Mouse (Mus musculus) forebrain, embryonic 15.5 days (tissue): ENCODE results near the gene Fgfr2. TPM values are rescaled to one million over a fixed set of nuclear protein-coding genes. Genes with fewer than 3 reads are reported as not detected.

ENCODE experiments used
- ATAC-seq: fragments of 200-750 bp; cut with Nextera tagmentation; replicated peaks from 2 replicates; pipeline ENCODE4 v1.8.0; 2017; ENCODE audit warnings: mild to moderate bottlenecking, moderate TSS enrichment, moderate library complexity
- H3K27ac ChIP-seq: fragments of 300-500 bp; sonication (generic); replicated peaks from 2 replicates; pipeline ENCODE4 v1.5.1; 2015; ENCODE audit warnings: mild to moderate bottlenecking, inconsistent platforms
- H3K27me3 ChIP-seq: fragments of 300-500 bp; sonication (generic); 2 replicates; pipeline ENCODE4 v1.6.1; 2015; ENCODE audit warnings: inconsistent platforms
- H3K36me3 ChIP-seq: fragments of 300-500 bp; sonication (generic); 2 replicates; pipeline ENCODE4 v1.6.1; 2015; ENCODE audit warnings: mild to moderate bottlenecking, inconsistent platforms
- H3K4me1 ChIP-seq: fragments of 300-500 bp; sonication (generic); 2 replicates; pipeline ENCODE4 v1.6.1; 2015; ENCODE audit warnings: inconsistent platforms
- H3K4me2 ChIP-seq: fragments of 300-500 bp; sonication (generic); replicated peaks from 2 replicates; pipeline ENCODE4 v1.6.1; 2015; ENCODE audit warnings: mild to moderate bottlenecking, inconsistent platforms
- H3K4me3 ChIP-seq: fragments of 300-500 bp; sonication (generic); 2 replicates; pipeline ENCODE4 v1.5.1; 2015; ENCODE audit warnings: mild to moderate bottlenecking, inconsistent platforms
- H3K9ac ChIP-seq: fragments of 300-500 bp; sonication (generic); replicated peaks from 2 replicates; pipeline ENCODE4 v1.6.1; 2015; ENCODE audit warnings: mild to moderate bottlenecking, inconsistent platforms
- H3K9me3 ChIP-seq: fragments of 300-500 bp; sonication (generic); 2 replicates; pipeline ENCODE4 v1.6.1; 2016; ENCODE audit warnings: inconsistent platforms
- WGBS: fragments of 180-500 bp; shearing (Covaris S2); methylation state at CpG from one replicate; pipeline ENCODE4 v1.1.7; 2015; ENCODE audit warnings: mixed read lengths; 5-methylcytosine and 5-hydroxymethylcytosine counted together
- polyA plus RNA-seq: library from polyadenylated mRNA; unstranded; fragments of >200 nt; fragmentation: Nextera tagmentation; extraction: Ambion mirVana; gene quantifications from 2 replicates; pipeline ENCODE4 v1.2.1, GENCODE M21; 2015

Gene Fgfr2
- polyA plus RNA-seq, 1 experiment from 2014 or later: 48.1 TPM

- H3K9ac ChIP-seq: no peak overlapping the region
- WGBS: 97% methylated on average over 3 of the region's 3 CpGs
- H3K27me3 ChIP-seq: no peaks in the 10 kb centered on the region
- H3K4me3 ChIP-seq: no peak overlapping the region
- no peaks in the 10 kb centered on the region for H3K4me1 ChIP-seq
- no peaks in the 10 kb centered on the region for H3K9me3 ChIP-seq
- H3K27ac ChIP-seq: no peak overlapping the region
- no peak for ATAC-seq
- no peak overlapping the region for H3K4me2 ChIP-seq
- no peaks in the 10 kb centered on the region for H3K36me3 ChIP-seq
Observed at GRCm38 (mm10) chr7:132682336-132682735, 440.8 kb downstream of the Fgfr2 start.

GRCm38 (mm10) chr7:132681831-132682230 lies 441.3 kb downstream of the Fgfr2 start:
- no peaks in the 10 kb centered on the region for H3K9me3 ChIP-seq
- no peak for ATAC-seq
- H3K4me3 ChIP-seq: no peak overlapping the region
- 83% methylated on average over 1 of the region's 1 CpGs for WGBS
- no peak overlapping the region for H3K27ac ChIP-seq
- no peaks in the 10 kb centered on the region for H3K4me1 ChIP-seq
- H3K36me3 ChIP-seq: no peaks in the 10 kb centered on the region
- H3K4me2 ChIP-seq: no peak overlapping the region
- no peak overlapping the region for H3K9ac ChIP-seq
- no peaks in the 10 kb centered on the region for H3K27me3 ChIP-seq

GRCm38 (mm10) chr7:132681296-132681695 lies 441.9 kb downstream of the Fgfr2 start:
- no peak overlapping the region for H3K4me2 ChIP-seq
- no peak overlapping the region for H3K4me3 ChIP-seq
- no peak overlapping the region for H3K27ac ChIP-seq
- 77% methylated on average over 11 of the region's 11 CpGs for WGBS
- no peak for ATAC-seq
- H3K36me3 ChIP-seq: no peaks in the 10 kb centered on the region
- no peaks in the 10 kb centered on the region for H3K4me1 ChIP-seq
- no peak overlapping the region for H3K9ac ChIP-seq
- no peaks in the 10 kb centered on the region for H3K9me3 ChIP-seq
- no peaks in the 10 kb centered on the region for H3K27me3 ChIP-seq

GRCm38 (mm10) chr7:132679549-132679948 lies 443.6 kb downstream of the Fgfr2 start:
- no peak for ATAC-seq
- no peak overlapping the region for H3K4me2 ChIP-seq
- H3K27me3 ChIP-seq: no peaks in the 10 kb centered on the region
- no peaks in the 10 kb centered on the region for H3K36me3 ChIP-seq
- H3K27ac ChIP-seq: no peak overlapping the region
- no peaks in the 10 kb centered on the region for H3K4me1 ChIP-seq
- no peaks in the 10 kb centered on the region for H3K9me3 ChIP-seq
- 83% methylated on average over 6 of the region's 6 CpGs for WGBS
- H3K4me3 ChIP-seq: no peak overlapping the region
- H3K9ac ChIP-seq: no peak overlapping the region

- 51% methylated on average over 4 of the region's 4 CpGs for WGBS
- H3K27ac ChIP-seq: no peak overlapping the region
- no peak for ATAC-seq
- no peaks in the 10 kb centered on the region for H3K9me3 ChIP-seq
- H3K36me3 ChIP-seq: no peaks in the 10 kb centered on the region
- H3K4me3 ChIP-seq: no peak overlapping the region
- H3K9ac ChIP-seq: no peak overlapping the region
- no peaks in the 10 kb centered on the region for H3K4me1 ChIP-seq
- H3K4me2 ChIP-seq: no peak overlapping the region
- no peaks in the 10 kb centered on the region for H3K27me3 ChIP-seq
Observed at GRCm38 (mm10) chr7:132679117-132679516, 444.0 kb downstream of the Fgfr2 start.

GRCm38 (mm10) chr7:132675922-132676321 lies 447.2 kb downstream of the Fgfr2 start:
- H3K9me3 ChIP-seq: no peaks in the 10 kb centered on the region
- H3K36me3 ChIP-seq: no peaks in the 10 kb centered on the region
- WGBS: 91% methylated on average over 2 of the region's 2 CpGs
- H3K27me3 ChIP-seq: no peaks in the 10 kb centered on the region
- no peaks in the 10 kb centered on the region for H3K4me1 ChIP-seq
- ATAC-seq: no peak
- no peak overlapping the region for H3K27ac ChIP-seq
- no peak overlapping the region for H3K4me3 ChIP-seq
- H3K4me2 ChIP-seq: no peak overlapping the region
- no peak overlapping the region for H3K9ac ChIP-seq

- no peak for ATAC-seq
- Histone ChIP-seq H3K4me2 (no peak overlapping the region), H3K27ac (no peak overlapping the region), H3K4me3 (no peak overlapping the region), H3K4me1 (no peaks in the 10 kb centered on the region), H3K27me3 (no peaks in the 10 kb centered on the region), H3K9ac (no peak overlapping the region), H3K36me3 (no peaks in the 10 kb centered on the region), H3K9me3 (no peaks in the 10 kb centered on the region)
- 54% methylated on average over 17 of the region's 17 CpGs for WGBS
Observed at GRCm38 (mm10) chr7:132673931-132674755, 449.0 kb downstream of the Fgfr2 start.

- H3K27me3 ChIP-seq: no peaks in the 10 kb centered on the region
- H3K9me3 ChIP-seq: no peaks in the 10 kb centered on the region
- no peak overlapping the region for H3K27ac ChIP-seq
- no peak overlapping the region for H3K9ac ChIP-seq
- 85% methylated on average over 7 of the region's 7 CpGs for WGBS
- H3K36me3 ChIP-seq: no peaks in the 10 kb centered on the region
- no peak overlapping the region for H3K4me3 ChIP-seq
- H3K4me1 ChIP-seq: no peaks in the 10 kb centered on the region
- ATAC-seq: no peak
- H3K4me2 ChIP-seq: no peak overlapping the region
Observed at GRCm38 (mm10) chr7:132672481-132672959, 450.6 kb downstream of the Fgfr2 start.

- no peak for ATAC-seq
- no peak overlapping the region for H3K4me2 ChIP-seq
Observed at GRCm38 (mm10) chr7:132670863-132671165, 452.3 kb downstream of the Fgfr2 start.

GRCm38 (mm10) chr7:132669999-132670862 lies 452.9 kb downstream of the Fgfr2 start:
- no peak for ATAC-seq
- H3K4me2 ChIP-seq: no peak overlapping the region

More at GRCm38 (mm10) chr7:132670863-132671165, 452.3 kb downstream of the Fgfr2 start:
- Histone ChIP-seq H3K27ac (no peak overlapping the region), H3K4me1 (no peaks in the 10 kb centered on the region; the same call in 1 of the 2 replicates), H3K4me3 (no peak overlapping the region), H3K27me3 (no peaks in the 10 kb centered on the region), H3K9ac (no peak overlapping the region), H3K9me3 (no peaks in the 10 kb centered on the region), H3K36me3 (no peaks in the 10 kb centered on the region)
- 93% methylated on average over 3 of the region's 3 CpGs for WGBS

GRCm38 (mm10) chr7:132668604-132669003 lies 454.5 kb downstream of the Fgfr2 start:
- H3K27ac ChIP-seq: no peak overlapping the region
- H3K27me3 ChIP-seq: no peaks in the 10 kb centered on the region
- no peaks in the 10 kb centered on the region for H3K36me3 ChIP-seq
- ATAC-seq: no peak
- 20% methylated on average over 2 of the region's 2 CpGs for WGBS
- no peak overlapping the region for H3K4me2 ChIP-seq
- H3K9me3 ChIP-seq: no peaks in the 10 kb centered on the region
- H3K4me3 ChIP-seq: no peak overlapping the region
- H3K9ac ChIP-seq: no peak overlapping the region
- H3K4me1 ChIP-seq: peaks cover 5% of the 10 kb centered on the region

More at GRCm38 (mm10) chr7:132669999-132670862, 452.9 kb downstream of the Fgfr2 start:
- Histone ChIP-seq H3K9ac (no peak overlapping the region), H3K27ac (no peak overlapping the region), H3K9me3 (no peaks in the 10 kb centered on the region), H3K4me1 (peaks cover 3% of the 10 kb centered on the region), H3K4me3 (no peak overlapping the region), H3K36me3 (no peaks in the 10 kb centered on the region), H3K27me3 (no peaks in the 10 kb centered on the region)
- 89% methylated on average over 20 of the region's 20 CpGs for WGBS

- WGBS: 56% methylated on average over 4 of the region's 4 CpGs
- no peak overlapping the region for H3K27ac ChIP-seq
- H3K36me3 ChIP-seq: no peaks in the 10 kb centered on the region
- no peaks in the 10 kb centered on the region for H3K9me3 ChIP-seq
- no peak for ATAC-seq
- no peaks in the 10 kb centered on the region for H3K27me3 ChIP-seq
- no peak overlapping the region for H3K4me2 ChIP-seq
- no peak overlapping the region for H3K9ac ChIP-seq
- peaks cover 5% of the 10 kb centered on the region for H3K4me1 ChIP-seq
- H3K4me3 ChIP-seq: no peak overlapping the region
Observed at GRCm38 (mm10) chr7:132666516-132666915, 456.6 kb downstream of the Fgfr2 start.
